Mouse (Mus musculus) heart, postnatal 25 days (tissue): ENCODE measurements around the gene Ugt1a9. TPM values are rescaled to one million over a fixed set of nuclear protein-coding genes. Genes with fewer than 3 reads are reported as not detected.

ENCODE experiments used
- DNase-seq: peaks from one replicate; pipeline ENCODE4 v3.0.0; 2022; ENCODE audit warnings: low spot score
- intact Hi-C: fragments of 180-260 bp; cut with DNase I; formaldehyde crosslinking; loops from one replicate; pipeline ENCODE4 v1.15.1; 2025
- total RNA-seq, 2 experiments: library from RNA; stranded (reverse); gene quantifications; 2 replicates each; pipeline ENCODE4 v1.2.3; 2021

The Ugt1a9 gene
- total RNA-seq, 2 experiments from 2014 or later, result not detected

DNA sequence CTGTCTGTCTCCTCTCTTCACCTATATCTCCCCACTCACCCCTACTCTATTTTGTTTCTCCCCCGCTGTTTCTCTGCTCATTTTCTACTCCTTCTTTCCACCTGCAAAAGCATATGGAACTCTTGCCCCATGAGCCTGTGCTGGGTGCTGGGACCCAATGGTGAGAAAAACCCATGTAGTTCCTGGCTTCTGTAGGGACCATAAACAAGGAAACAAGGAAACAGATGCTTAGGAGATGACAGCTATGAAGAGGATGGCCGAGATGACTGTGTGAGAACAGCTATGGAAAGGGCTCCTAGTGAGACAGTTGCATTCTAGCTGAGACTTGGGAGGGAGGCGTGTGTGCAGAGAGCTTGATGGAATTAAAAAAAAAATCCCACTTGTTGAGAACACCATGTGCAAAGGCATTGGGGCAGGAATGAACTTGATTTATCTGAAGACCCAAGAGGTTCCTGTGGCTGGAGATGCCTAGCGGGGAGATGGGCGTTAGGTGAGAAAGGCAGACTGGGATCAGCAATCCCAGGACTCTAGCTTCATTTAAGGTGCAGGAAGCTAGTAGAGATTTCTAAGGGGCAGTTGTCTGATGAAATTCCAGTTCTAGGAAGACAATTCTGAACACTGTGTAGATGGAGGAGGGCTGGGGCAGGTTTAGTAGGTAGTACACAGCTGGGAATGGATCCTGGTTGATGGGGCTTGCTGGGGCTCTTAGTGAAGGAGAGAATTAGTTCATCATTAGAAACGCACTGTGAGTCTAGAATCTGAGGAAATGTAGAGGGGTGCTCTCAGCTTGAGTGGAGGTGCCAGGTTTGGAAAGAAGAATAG lies 160.6 kb downstream of the Ugt1a9 start:
- intact Hi-C loops, result no loop called here
- peak; percentile 3 for DNase-seq

DNA sequence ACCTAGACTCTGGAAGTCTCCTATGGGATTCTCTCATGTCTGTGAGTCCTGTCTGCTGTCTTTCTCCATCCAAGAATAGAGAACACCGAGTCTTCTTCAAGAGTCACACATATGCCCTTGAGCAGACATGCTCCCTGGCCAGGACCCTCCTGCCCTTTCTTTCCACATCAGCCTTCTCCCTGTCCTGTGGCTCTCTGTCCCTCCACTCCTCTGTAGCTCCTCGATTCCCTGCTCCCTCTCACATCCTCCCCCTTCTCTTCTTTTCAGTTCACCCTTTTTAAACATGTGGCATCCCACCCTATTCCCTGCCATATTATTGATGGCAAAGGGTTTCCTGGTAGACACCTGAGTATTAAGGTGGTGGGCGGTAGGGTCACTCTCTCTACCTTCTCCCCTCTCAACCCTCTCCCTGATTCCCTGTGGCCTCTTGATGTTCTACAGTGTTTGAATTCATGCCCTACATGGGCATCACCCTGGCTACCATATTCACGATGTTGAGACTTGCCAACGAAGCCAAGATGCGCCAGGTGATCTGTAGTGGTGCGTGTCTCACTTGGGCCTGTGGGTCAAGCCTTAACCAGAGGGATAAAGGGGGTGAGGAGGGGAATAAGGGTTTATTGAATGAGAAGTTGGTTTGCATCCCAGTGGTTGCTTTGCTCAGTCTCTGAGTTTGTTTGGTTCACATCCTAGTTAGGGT lies 161.4 kb downstream of the Ugt1a9 start:
- DNase-seq, result no peak
- intact Hi-C loops, result no loop called here

DNA sequence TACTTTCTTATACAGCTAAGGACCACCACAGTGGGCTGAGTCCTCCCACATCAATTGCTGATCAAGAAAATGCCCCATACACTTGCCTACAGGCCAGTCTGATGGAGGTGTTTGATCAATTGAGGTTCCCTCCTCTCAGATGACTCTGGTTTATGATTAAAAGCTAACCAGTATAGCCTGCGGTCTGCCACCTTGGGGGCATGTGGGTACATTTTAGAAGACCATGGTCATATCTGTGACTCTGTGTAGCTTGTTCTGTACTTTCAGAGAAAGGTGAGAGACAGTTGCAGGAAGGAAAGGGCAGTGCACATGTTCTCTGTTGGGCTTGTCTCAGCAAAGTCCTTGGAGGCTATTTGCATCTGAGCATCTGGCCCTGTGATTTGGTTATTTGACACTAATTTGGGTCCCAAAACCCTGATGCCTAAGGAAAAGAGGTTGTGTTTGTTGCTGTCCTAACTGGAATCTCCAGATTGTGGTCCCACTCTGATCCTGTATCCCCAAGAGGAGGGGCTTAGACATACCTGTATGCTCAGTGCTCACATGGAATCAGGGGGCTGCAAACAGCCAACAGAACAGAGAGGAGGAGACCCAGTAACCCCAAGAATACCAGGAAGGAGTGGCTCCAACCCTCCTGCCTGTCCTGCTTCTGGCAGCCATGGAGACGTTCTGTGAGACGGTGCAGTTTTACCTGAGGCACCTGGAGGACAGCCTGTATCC lies 162.2 kb downstream of the Ugt1a9 start:
- DNase-seq, result no peak

DNA sequence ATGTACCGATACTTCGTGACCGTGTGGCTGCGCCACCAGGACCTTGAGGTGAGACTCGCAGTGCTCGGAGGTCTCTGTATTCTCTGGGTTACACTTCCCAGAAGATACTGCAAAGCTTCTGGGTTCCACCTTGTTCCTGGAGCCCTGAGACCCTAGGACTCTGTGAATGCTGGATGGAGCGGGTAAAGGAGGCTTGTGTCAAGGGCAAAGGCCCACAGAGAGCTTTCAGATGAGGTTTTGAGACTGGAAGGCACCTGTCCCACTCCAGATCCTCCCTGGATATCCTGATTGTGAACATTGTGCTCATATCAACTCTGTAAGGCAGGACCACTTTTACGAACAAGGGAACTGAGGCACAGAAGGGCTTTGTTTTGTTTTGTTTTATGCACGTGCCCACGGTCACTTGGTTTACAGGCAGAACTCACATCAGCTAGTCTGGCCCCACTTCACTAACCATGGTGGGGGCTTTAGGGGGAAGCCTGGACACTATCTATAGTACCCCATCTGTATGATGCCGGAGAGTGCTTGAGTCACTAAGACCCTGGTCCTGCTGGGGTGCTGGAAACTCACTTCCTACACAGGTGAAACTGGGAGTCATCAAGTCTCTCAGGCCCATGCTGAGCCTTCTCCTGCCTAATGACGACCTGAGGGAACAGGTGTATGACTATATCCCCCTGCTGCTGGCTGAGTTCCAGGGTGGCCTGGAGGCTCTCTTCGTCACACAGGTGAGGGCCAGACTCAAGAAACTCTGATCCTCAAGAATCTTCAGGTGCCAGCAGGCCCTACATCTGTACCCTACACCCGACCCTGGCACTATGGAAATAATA lies 163.0 kb downstream of the Ugt1a9 start:
- intact Hi-C loops, result no loop called here
- DNase-seq, result no peak

More for the DNA sequence above, 162.2 kb downstream of the Ugt1a9 start:
- intact Hi-C loops, result no loop called here

DNA sequence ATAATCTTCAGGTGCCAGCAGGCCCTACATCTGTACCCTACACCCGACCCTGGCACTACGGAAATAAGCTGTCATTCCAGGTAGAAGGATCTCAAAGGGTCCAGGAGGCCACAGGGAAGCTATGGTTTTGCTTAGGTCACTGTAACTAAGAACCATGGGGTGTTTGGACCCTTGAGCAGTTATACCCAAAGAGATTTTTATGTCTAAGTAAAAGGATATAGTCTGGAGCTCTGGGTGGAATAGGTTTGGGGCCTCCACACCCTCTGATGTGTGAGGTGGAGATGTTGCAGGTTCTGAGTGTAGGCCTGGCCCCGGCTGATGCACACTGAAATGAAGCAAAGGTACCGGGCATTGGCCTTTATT lies 163.6 kb downstream of the Ugt1a9 start:
- intact Hi-C loops, result no loop called here
- DNase-seq, result no peak

DNA sequence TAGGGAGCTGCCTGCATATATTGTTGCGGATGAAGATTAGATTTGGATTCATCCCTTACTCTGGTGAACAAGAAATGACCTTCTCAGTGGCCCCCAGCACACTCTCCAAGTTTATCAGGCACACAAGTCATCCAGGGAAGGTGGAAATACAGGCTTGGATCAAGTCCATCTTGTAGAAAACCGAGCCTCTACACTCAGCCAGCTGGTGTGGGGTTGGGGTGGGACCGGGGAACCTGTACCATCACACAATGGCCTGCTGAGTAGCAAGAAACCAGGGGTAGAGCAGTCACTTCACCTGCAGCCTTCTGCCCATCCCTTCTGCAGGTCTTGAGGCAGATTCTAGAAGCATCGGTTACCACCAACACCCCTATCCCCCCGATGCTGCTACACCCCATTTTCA lies 164.0 kb downstream of the Ugt1a9 start:
- no peak for DNase-seq
- intact Hi-C loops, result no loop called here

DNA sequence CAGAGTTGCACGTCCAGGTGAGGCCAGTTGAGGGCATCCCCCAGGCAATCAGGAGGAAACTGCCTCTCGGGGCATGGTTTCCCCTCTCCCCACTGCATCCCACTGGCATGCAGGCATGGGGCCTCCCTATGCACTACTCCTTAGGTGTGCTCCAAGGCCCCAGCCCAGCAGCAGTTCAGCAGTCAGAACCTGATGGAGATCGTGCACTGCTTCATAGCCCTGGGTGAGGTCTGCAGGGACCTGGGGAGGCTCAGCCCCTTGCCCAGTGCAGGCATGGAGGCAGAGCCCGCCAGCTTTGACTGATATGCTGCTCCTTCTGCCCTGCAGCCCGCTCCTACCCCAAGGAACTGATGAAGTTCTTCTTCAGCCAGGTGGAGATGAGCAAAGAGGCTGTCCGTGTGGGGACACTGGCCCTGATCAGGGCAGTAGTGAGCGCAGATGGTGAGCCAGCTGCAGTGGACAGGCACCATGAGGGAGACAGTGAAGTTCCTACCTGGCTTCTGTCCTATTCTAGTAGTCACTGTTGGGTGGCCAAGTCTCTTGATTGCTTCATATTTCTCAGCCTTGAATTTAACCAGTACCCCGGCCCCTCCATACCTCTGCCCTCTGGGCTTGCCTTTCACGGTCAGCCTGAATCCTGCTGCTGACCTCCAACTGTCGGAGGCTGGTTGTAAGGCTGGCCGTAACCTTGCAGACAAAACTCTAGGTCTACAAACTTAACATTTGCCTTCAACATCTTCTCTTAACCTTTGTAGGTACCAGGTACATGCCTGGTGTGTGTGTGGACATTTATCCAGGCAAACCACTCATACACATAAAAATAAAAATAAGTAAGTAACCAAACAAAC lies 164.7 kb downstream of the Ugt1a9 start:
- no peak for DNase-seq
- intact Hi-C loops, result no loop called here

DNA sequence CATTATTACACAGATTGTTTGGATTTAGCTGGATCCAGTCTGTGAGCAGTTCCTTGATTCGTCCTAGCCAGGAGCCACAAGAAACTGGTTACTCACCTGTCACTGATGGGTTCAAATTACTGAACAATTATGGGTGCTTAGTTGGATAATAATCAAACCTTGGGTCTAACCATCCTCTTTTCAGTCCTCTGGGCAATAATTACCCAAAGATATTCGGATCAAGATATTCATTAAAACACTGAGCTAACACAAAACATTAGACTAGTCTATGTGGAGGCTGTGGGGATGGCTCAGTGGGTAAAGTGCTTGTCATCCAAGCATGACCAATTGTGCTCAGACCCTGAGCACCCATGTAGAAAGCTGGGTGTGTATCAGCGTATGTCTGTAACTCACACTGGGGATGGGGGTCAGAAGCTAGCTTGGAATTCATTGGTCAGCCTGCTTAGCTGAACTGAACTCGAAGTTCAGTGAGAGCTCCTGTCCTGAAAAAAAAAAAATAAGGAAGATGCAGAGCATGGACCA lies 165.4 kb downstream of the Ugt1a9 start:
- no peak for DNase-seq
- intact Hi-C loops, result no loop called here

DNA sequence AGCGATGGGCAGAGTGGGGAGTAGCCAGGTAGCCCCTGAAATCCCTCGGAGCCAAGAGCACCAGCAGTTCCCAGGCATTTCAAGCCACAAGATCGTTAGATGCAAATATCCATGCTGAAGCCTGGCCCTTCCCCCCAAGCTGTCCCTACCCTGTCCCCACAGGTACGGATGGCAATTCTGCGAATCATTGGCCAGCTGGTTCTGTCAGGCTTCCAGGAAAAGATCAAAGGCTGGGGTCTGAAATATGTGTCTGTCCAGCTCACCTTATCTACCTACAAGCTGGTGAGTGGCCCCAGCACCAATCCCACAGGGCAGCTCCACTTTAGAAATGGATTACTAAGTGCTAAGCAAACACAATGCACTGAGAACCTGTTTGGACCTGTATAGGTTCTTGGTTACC lies 166.7 kb downstream of the Ugt1a9 start:
- intact Hi-C loops, result no loop called here
- DNase-seq, result no peak

DNA sequence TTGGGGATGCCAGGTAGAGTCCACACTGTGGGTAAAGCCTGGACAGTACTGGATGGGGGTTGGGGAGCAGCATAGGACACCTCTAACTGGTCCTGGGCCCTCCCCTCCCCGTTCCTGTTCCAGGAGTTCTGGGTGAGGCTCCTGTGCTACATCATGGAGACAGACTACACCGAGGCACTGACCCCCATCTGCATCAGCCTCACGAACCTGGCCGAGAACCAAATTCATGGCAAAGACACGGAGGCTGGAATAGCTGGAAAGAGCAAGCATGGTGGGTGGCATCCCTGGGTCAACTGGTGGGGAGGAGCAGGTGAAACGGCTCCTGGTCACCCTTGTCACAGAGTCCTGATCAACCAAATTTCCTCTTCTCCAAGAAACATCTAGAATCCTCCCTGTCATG lies 168.2 kb downstream of the Ugt1a9 start:
- intact Hi-C loops, result no loop called here
- no peak for DNase-seq

DNA sequence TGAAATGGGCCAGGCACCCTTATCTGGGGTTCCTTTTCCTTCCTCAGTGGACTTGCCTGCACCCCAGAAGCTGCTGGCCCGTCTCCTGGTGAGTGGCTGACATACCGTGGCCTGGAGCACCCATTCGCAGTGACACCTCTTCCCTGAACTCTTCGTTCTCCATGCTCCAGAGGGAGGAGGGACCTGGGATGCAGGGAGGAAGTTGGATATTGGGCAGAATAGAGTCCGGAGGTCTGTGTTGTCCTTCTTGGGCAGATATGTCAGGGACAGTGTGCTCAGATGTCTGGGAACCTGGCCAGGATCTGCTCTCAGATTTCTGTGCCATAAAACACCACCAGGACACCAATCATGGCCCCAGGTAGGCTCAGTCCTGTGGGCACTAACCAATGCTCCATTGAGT lies 169.5 kb downstream of the Ugt1a9 start:
- DNase-seq, result no peak
- intact Hi-C loops, result no loop called here

DNA sequence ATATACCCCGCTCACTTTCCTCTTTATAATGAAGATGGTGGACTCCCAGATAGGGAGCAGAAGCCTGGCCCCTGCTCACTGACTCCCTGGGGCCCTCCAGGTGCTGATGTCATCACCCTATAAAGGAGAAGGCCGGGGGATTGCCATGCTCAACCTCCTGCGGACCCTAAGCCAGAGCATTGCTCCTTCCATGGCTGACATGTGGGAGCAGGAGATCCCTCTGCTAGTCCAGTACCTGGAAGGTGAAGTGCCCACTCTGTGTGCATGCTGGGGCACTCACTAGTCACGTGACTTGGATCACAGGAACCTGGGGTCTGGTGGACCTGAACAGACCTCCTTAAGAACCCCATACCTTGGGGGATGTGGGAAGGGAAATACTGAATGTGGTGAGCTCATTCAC lies 170.0 kb downstream of the Ugt1a9 start:
- intact Hi-C loops, result no loop called here

DNA sequence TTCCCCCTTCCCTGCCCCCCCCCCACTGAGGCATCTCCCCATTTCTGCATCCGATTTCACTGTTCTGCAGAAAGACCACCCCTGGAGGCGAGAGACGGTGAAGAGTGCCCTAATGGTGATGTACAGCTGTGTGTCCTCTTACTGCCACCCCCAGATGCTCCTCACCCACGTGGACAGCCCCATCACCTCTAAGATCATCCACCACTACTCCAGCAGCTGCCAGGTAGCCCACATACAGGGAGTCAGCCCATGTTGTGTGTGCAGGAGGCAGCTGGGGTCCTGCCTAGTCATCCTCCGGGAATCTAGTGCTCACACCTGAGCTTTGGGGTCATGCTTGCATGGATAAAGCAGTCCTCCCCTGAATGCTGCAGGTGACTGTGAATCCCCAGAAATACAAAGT lies 173.3 kb downstream of the Ugt1a9 start:
- no peak for DNase-seq
- intact Hi-C loops, result no loop called here

More for the DNA sequence above, 170.0 kb downstream of the Ugt1a9 start:
- DNase-seq, result no peak

DNA sequence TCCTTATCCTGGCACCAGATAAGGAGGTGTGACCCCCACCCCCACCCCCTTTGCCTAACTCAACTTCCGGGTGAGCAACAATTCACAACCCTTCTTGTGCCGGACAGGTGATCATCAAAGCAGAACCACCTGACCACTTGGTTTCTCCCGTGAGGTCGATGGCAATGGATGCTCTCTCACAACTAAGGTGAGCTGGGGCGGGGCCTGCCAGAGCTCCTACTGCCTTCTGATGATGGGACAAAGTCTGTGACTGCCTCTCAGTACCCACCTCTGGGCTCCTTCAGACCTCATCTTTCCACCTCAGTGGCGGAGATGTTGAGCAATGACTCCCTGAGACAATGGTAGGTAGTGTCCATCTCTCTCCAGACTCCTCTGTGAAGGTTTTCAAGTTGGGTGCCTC lies 175.3 kb downstream of the Ugt1a9 start:
- DNase-seq, result no peak
- intact Hi-C loops, result no loop called here

DNA sequence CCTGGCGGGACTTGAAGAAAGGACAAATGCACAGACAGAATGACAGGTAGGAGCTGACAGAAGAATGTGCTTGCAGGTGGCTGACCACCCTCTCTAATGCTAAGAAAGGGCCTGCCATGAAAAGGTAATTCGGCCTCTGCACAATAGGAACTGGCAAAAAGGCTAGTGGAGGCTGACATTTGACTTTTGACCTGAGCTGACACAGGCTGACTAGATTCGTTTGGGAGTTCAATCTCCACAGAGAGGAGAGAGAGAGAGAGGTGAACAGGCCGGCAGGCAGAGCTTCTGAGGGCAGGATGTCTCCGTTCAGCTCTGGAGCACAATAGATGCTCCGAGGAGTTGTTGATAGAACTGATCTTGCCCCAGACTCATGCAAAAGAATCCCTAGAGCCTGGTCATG lies 175.8 kb downstream of the Ugt1a9 start:
- intact Hi-C loops, result no loop called here
- no peak for DNase-seq

DNA sequence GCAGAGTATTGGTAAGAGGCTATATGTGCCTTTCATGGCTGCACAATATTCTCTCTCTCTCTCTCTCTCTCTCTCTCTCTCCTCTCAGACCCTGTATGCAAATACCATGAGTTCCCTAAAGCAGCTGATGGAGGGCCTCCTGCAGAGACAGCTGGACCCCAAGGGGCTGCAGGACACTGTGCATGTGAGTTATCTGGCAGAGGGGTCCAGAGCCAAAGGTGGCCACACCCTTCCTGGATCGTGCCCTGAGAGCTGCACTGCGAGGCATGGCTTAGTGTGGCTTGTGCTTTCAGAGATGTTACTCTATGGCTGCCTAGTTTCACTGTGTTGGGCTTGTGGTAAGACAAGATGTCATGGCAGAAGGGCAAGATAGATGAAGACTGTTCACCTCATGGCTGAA lies 177.1 kb downstream of the Ugt1a9 start:
- no peak for DNase-seq
- intact Hi-C loops, result no loop called here

DNA sequence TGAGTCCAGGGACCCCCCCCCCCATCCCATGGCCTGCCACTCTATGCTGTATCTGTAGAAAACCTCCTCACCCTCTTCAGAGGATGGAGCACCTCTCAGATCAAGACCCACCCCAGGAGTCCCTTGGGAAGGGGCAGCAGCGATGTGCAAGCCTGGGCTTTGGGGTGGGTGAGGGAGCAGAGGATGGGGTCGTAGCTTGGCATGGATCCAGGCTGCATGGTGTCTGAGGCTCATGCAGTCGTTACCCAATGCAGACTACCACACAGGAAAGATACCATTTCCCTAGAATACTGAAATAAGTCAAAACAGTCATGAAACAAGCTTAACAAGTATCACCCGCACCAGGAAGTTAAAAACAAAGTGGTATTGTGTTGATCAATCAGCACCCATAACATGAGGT lies 178.1 kb downstream of the Ugt1a9 start:
- intact Hi-C loops, result no loop called here
- DNase-seq, result no peak

DNA sequence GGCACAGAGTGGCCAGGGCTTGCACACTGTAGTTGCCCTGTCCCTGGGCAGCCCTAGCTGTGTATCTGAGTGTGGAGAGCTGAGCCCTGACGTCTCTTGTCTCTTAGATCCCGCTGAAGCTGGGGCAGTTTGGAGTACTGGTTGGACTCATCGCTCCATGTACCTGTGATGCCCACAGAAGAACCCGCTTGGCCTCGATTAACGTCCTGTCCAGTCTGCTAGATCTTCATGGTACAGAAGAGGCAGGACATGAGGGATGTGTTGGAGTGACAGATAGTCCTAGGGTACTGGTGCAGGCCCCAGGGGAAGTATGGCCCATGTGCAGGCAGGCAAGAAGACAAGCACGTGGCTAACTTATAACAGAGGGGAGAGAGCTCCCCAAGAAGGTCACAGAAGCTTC lies 179.0 kb downstream of the Ugt1a9 start:
- intact Hi-C loops, result no loop called here

DNA sequence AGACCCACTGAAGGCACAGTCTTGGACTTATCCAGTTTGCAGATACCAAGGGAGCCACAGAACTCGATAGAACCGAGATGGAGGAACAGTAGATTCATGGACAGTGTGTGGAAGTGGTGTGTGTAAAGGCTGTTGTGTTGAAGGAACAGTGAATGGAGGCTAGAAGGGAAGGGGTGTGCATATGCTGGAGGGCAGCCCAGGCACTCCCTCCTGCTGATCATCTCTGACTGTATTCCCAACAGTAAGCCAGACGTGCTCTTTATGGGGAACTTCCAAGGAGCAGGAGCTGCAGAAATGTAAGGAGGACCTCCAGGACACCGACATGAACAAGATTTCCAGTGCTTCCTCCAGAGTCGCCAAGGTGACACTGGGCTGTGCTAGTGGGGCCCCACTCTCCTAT lies 179.4 kb downstream of the Ugt1a9 start:
- DNase-seq, result no peak
- intact Hi-C loops, result no loop called here

More for the DNA sequence above, 179.0 kb downstream of the Ugt1a9 start:
- no peak for DNase-seq
